19 mouse cellular contexts compared by ENCODE assay signal in genomic region chr16:11473474-11473873, GRCm38 (mm10).
DNase-seq lines count a peak whose midpoint lies in the region; ATAC-seq and TF ChIP-seq lines count a peak whose summit lies in the region.
"Had no signal": no experiment of that assay in that cellular context is flagged by ENCODE, and none has a peak within 500 bp of the region (broad histone marks: within the 10 kb centered on the region; RNA-seq: fewer than 3 reads in every experiment).

No protein-coding gene starts in this region.

- H3K27ac ChIP-seq in heart, postnatal 0 days (ENCODE audit: low read depth) = 0 out of 2 replicates have a peak overlapping the region, but pooled peaks have one; percentile 18
- H3K27ac ChIP-seq in neural tube, embryonic 14.5 days (ENCODE audit: low read depth, low read length) = 0 out of 2 replicates have a peak overlapping the region, but pooled peaks have one; percentile 16
- H3K27ac ChIP-seq in forebrain, embryonic 12.5 days = no peak overlapping the region
- H3K27ac ChIP-seq: forebrain, embryonic 13.5 days; hindbrain, embryonic 12.5 days; limb, embryonic 13.5 days; liver, embryonic 13.5 days; midbrain, embryonic 12.5 days; neural tube, embryonic 12.5 days; stomach, embryonic 15.5 days had no signal

- no peak for TF ChIP-seq CTCF in heart, postnatal 0 days (IDR thresholded peaks at IDR 0.05; ENCODE audit: low read depth)

- TF ChIP-seq EP300 in heart, postnatal 0 days (IDR thresholded peaks at IDR 0.05; ENCODE audit: low read depth) = no peak

- no peak overlapping the region for H3K9ac ChIP-seq in heart, postnatal 0 days (replicated peaks; ENCODE audit: low read depth, low read length)
- H3K9ac ChIP-seq in neural tube, embryonic 14.5 days (replicated peaks; ENCODE audit: low read depth, low read length) = no peak overlapping the region
- no peak overlapping the region for H3K9ac ChIP-seq in forebrain, embryonic 12.5 days
- H3K9ac ChIP-seq: forebrain, embryonic 13.5 days; hindbrain, embryonic 12.5 days; limb, embryonic 13.5 days; liver, embryonic 13.5 days; midbrain, embryonic 12.5 days; neural tube, embryonic 12.5 days; stomach, embryonic 15.5 days had no signal

- peaks cover 26% of the 10 kb centered on the region for H3K4me1 ChIP-seq in heart, postnatal 0 days (ENCODE audit: control insufficient read depth, insufficient read depth)
- no peaks in the 10 kb centered on the region for H3K4me1 ChIP-seq in neural tube, embryonic 14.5 days (ENCODE audit: control insufficient read depth, insufficient read depth, low read length)
- no peaks in the 10 kb centered on the region for H3K4me1 ChIP-seq in forebrain, embryonic 12.5 days
- H3K4me1 ChIP-seq: midbrain, embryonic 12.5 days; neural tube, embryonic 12.5 days had no signal

- H3K4me2 ChIP-seq in heart, postnatal 0 days (ENCODE audit: low read depth, low read length) = no peak overlapping the region
- no peak overlapping the region for H3K4me2 ChIP-seq in neural tube, embryonic 14.5 days (ENCODE audit: low read depth, low read length)
- no peak overlapping the region for H3K4me2 ChIP-seq in forebrain, embryonic 12.5 days
- H3K4me2 ChIP-seq: forebrain, embryonic 13.5 days; hindbrain, embryonic 12.5 days; limb, embryonic 13.5 days; liver, embryonic 13.5 days; midbrain, embryonic 12.5 days; neural tube, embryonic 12.5 days; stomach, embryonic 15.5 days had no signal

- no peak for DNase-seq in heart, postnatal 0 days (ENCODE audit: low spot score)
- no peak for DNase-seq in heart, postnatal 4 days
- DNase-seq in neural tube, embryonic 10.5 days (ENCODE audit: extremely low spot score, low spot score) = no peak
- peak; percentile 13 for DNase-seq in lung, postnatal 10 days
- no peak for DNase-seq in adrenal gland, postnatal 36 days
- DNase-seq: adrenal gland, adult 2 months; gastrocnemius, postnatal 10 days; kidney, adult 11 months; kidney, postnatal 10 days; liver, embryonic 13.5 days; right cerebral cortex, postnatal 14 days had no signal

- H3K36me3 ChIP-seq in heart, postnatal 0 days (replicated peaks; ENCODE audit: control insufficient read depth, insufficient read depth, low read length) = no peaks in the 10 kb centered on the region
- no peaks in the 10 kb centered on the region for H3K36me3 ChIP-seq in neural tube, embryonic 14.5 days (ENCODE audit: control insufficient read depth, insufficient read depth, low read length)
- H3K36me3 ChIP-seq in forebrain, embryonic 12.5 days (replicated peaks) = no peaks in the 10 kb centered on the region
- H3K36me3 ChIP-seq: hindbrain, embryonic 12.5 days; liver, embryonic 13.5 days; neural tube, embryonic 12.5 days; stomach, embryonic 15.5 days had no signal

- no peak for ATAC-seq in heart, postnatal 0 days (ENCODE audit: insufficient read depth, low read depth)
- ATAC-seq in neural tube, embryonic 14.5 days (ENCODE audit: low read depth) = no peak
- no peak for ATAC-seq in forebrain, embryonic 12.5 days (ENCODE audit: low FRiP score)
- ATAC-seq: forebrain, embryonic 13.5 days had no signal

- H3K9me3 ChIP-seq in heart, postnatal 0 days (replicated peaks; ENCODE audit: control insufficient read depth, low read length) = no peaks in the 10 kb centered on the region
- no peaks in the 10 kb centered on the region for H3K9me3 ChIP-seq in neural tube, embryonic 14.5 days (ENCODE audit: control insufficient read depth, low read length)
- H3K9me3 ChIP-seq in forebrain, embryonic 12.5 days = no peaks in the 10 kb centered on the region
- H3K9me3 ChIP-seq: forebrain, embryonic 13.5 days; hindbrain, embryonic 12.5 days; limb, embryonic 13.5 days; liver, embryonic 13.5 days; midbrain, embryonic 12.5 days; neural tube, embryonic 12.5 days; stomach, embryonic 15.5 days had no signal

- H3K4me3 ChIP-seq in heart, postnatal 0 days (ENCODE audit: low read depth, low read length) = no peak overlapping the region
- no peak overlapping the region for H3K4me3 ChIP-seq in neural tube, embryonic 14.5 days (ENCODE audit: low read depth, low read length)
- H3K4me3 ChIP-seq in forebrain, embryonic 12.5 days (replicated peaks) = no peak overlapping the region
- H3K4me3 ChIP-seq: forebrain, embryonic 13.5 days; hindbrain, embryonic 12.5 days; limb, embryonic 13.5 days; liver, embryonic 13.5 days; midbrain, embryonic 12.5 days; neural tube, embryonic 12.5 days; stomach, embryonic 15.5 days had no signal

- WGBS in heart, postnatal 0 days = 61% methylated on average over 3 of the region's 3 CpGs
- WGBS in neural tube, embryonic 14.5 days = 88% methylated on average over 3 of the region's 3 CpGs
- 89% methylated on average over 3 of the region's 3 CpGs for WGBS in forebrain, embryonic 12.5 days

- H3K27me3 ChIP-seq in heart, postnatal 0 days (ENCODE audit: control insufficient read depth, insufficient read depth, low read length) = no peaks in the 10 kb centered on the region
- no peaks in the 10 kb centered on the region for H3K27me3 ChIP-seq in neural tube, embryonic 14.5 days (ENCODE audit: control insufficient read depth, insufficient read depth, low read length)
- H3K27me3 ChIP-seq in forebrain, embryonic 12.5 days = no peaks in the 10 kb centered on the region
- H3K27me3 ChIP-seq: forebrain, embryonic 13.5 days; hindbrain, embryonic 12.5 days; limb, embryonic 13.5 days; liver, embryonic 13.5 days; midbrain, embryonic 12.5 days; neural tube, embryonic 12.5 days; stomach, embryonic 15.5 days had no signal
